Mouse (Mus musculus) lung, embryonic 16.5 days (tissue): ENCODE measurements at regions not wholly inside any gene's neighbourhood (a gene's known extent, or its start where the extent isn't known, plus 50 kb on each side); places are given as distances from the start of the nearest gene placed in this dataset.

Experiments
- ATAC-seq: fragments of 200-750 bp; cut with Nextera tagmentation; 2 replicates; pipeline ENCODE4 v1.8.0; 2017; ENCODE audit warnings: low read depth, mild to moderate bottlenecking, moderate library complexity
- H3K27ac ChIP-seq: fragments of 300-500 bp; sonication (generic); 2 replicates; pipeline ENCODE4 v1.5.1; 2014; ENCODE audit warnings: mild to moderate bottlenecking, control low read depth, low read length
- H3K27me3 ChIP-seq: fragments of 300-500 bp; sonication (generic); 2 replicates; pipeline ENCODE4 v1.6.1; 2014; ENCODE audit warnings: low read depth, low read length, mixed read lengths; ENCODE audit not compliant: control insufficient read depth, insufficient read depth
- H3K36me3 ChIP-seq: fragments of 300-500 bp; sonication (generic); 2 replicates; pipeline ENCODE4 v1.6.1; 2014; ENCODE audit warnings: low read length; ENCODE audit not compliant: control insufficient read depth, insufficient read depth
- H3K4me1 ChIP-seq: fragments of 300-500 bp; sonication (generic); replicated peaks from 2 replicates; pipeline ENCODE4 v1.6.1; 2014; ENCODE audit warnings: low read length, mixed read lengths; ENCODE audit not compliant: control insufficient read depth, insufficient read depth
- H3K4me2 ChIP-seq: fragments of 300-500 bp; sonication (generic); 2 replicates; pipeline ENCODE4 v1.6.1; 2014; ENCODE audit warnings: low read depth, low read length, control low read depth
- H3K4me3 ChIP-seq: fragments of 300-500 bp; sonication (generic); 2 replicates; pipeline ENCODE4 v1.5.1; 2014; ENCODE audit warnings: mild to moderate bottlenecking, low read length, control low read depth
- H3K9ac ChIP-seq: fragments of 300-500 bp; sonication (generic); 2 replicates; pipeline ENCODE4 v1.6.1; 2014; ENCODE audit warnings: low read length, control low read depth
- H3K9me3 ChIP-seq: fragments of 300-500 bp; sonication (generic); 2 replicates; pipeline ENCODE4 v1.6.1; 2016; ENCODE audit warnings: low read length; ENCODE audit not compliant: control insufficient read depth
- WGBS: fragments of 180-500 bp; shearing (Covaris S2); extraction: QIAGEN DNeasy Blood & Tissue Kit; methylation state at CpG from one replicate; pipeline ENCODE4 v1.1.7; 2014; 5-methylcytosine and 5-hydroxymethylcytosine counted together

DNA sequence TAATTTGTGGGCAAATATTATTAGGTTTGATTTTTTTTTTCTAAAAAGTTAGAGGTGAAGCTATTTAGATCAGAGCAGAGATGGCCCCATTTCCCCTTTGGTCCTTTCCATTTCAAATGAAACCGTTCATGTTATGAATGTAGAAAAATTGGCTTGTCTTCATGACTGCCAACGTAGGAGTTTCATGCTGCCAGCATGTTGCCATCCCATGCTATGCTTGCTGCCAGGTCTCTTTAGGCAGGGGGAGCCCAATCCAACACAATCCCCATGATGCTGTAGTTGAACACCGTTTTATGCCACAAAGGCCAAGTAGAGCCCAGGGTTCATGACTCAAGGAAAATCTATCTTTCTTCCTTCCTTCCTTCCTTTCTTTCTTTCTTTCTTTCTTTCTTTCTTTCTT, 259.5 kb downstream of the Abcc12 start:
- no peak overlapping the region for H3K4me3 ChIP-seq
- no peak for ATAC-seq
- no peak overlapping the region for H3K4me2 ChIP-seq
- H3K27me3 ChIP-seq, result no peaks in the 10 kb centered on the region; the same call in 1 of the 2 replicates
- no peaks in the 10 kb centered on the region for H3K4me1 ChIP-seq
- 80% methylated on average over 3 of the region's 3 CpGs for WGBS
- no peaks in the 10 kb centered on the region for H3K9me3 ChIP-seq
- H3K27ac ChIP-seq, result no peak overlapping the region
- H3K36me3 ChIP-seq, result no peaks in the 10 kb centered on the region
- H3K9ac ChIP-seq, result no peak overlapping the region

DNA sequence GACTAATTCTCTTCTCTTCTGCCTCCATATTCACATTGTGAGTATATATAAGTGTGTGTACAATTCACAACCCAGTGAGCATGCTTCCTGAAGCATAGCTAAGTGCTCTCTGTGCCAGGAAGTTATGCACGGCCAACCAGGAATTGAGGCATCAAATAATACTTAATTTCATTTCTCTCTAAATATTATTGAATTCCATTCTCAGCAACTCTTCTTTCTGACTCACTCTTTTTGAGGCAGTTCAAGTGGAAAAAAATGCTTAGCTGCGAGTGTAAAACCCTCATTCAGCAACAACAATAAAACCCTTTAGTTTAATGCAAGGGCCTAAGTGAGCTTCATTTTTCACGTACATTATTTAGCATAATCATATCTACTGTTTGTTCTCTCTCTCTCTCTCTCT, 262.0 kb downstream of the Abcc12 start:
- ATAC-seq, result no peak
- Histone ChIP-seq H3K36me3 (no peaks in the 10 kb centered on the region), H3K4me3 (no peak overlapping the region), H3K4me2 (no peak overlapping the region), H3K27me3 (no peaks in the 10 kb centered on the region), H3K4me1 (no peaks in the 10 kb centered on the region), H3K9ac (no peak overlapping the region), H3K27ac (no peak overlapping the region), H3K9me3 (no peaks in the 10 kb centered on the region)
- WGBS, result 30% methylated on average over 3 of the region's 3 CpGs

DNA sequence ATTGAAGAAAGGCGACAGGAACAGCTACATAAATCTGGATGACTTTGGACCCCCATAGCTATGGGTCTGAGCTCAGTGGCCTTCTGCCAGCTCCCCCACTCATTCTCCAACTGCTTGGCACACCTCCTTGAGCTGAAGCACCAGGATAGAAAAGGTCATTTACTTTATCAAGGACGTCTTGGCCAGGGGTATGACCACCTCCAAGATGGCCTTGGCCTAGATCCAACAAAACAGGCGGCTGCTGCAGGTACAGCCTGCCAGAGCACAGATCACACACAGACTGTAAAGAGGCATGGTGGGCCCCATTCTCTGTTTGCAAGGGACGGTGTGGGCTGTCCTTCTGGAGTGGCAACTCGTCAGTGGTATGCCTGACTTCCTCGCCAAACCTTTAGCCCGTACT, 264.2 kb downstream of the Abcc12 start:
- Histone ChIP-seq H3K27ac (no peak overlapping the region), H3K9ac (no peak overlapping the region), H3K4me1 (no peaks in the 10 kb centered on the region), H3K4me3 (no peak overlapping the region), H3K9me3 (no peaks in the 10 kb centered on the region), H3K27me3 (no peaks in the 10 kb centered on the region), H3K36me3 (no peaks in the 10 kb centered on the region), H3K4me2 (no peak overlapping the region)
- ATAC-seq, result no peak
- 50% methylated on average over 7 of the region's 7 CpGs for WGBS

DNA sequence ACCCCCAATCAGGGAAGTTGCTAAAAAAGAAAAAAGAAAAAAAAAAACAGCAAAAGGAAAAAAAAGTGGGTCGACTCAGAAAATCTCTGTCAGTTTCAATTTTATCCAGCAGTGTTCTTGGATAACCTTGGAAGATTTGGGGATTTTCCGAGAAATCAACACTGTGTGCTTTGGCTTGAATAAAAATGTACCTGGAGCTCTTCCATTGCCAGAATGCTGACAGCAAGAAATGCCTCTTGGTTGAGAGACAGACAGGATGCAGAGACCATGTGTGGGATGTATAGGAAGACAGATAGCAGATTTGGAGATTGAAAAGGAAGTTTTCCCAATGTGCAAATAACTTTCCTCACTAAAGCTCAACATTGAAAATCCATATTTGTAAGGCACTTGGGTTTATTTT, 271.0 kb downstream of the Abcc12 start:
- 68% methylated on average over 2 of the region's 2 CpGs for WGBS
- ATAC-seq, result no peak

DNA sequence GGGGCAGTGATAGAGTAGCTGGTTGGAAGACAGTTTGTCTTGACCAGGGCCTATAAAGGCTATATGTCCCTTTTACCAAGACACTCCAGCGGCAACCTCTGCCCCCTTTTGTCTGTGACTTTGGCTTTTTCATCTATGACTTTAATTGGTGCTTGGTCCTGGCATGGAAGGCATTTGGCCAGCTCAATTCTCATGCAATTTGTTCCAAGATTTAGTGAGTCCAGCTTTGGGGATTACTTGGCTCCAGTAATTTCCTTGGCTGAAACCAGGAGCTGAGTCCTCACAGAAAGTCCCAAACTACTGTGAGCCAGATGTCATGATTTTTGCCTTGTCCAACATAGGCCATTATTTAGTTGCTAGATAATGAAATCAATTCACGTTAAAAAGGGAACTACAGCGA, 273.1 kb downstream of the Abcc12 start:
- 83% methylated on average over 3 of the region's 3 CpGs for WGBS
- Histone ChIP-seq H3K27ac (no peak overlapping the region), H3K4me1 (no peaks in the 10 kb centered on the region), H3K36me3 (no peaks in the 10 kb centered on the region), H3K9me3 (no peaks in the 10 kb centered on the region), H3K4me3 (no peak overlapping the region), H3K4me2 (no peak overlapping the region), H3K27me3 (no peaks in the 10 kb centered on the region), H3K9ac (no peak overlapping the region)
- ATAC-seq, result no peak

More for the DNA sequence above, 271.0 kb downstream of the Abcc12 start:
- Histone ChIP-seq H3K27ac (no peak overlapping the region), H3K9ac (no peak overlapping the region), H3K4me2 (no peak overlapping the region), H3K4me1 (no peaks in the 10 kb centered on the region), H3K36me3 (no peaks in the 10 kb centered on the region), H3K9me3 (no peaks in the 10 kb centered on the region), H3K27me3 (no peaks in the 10 kb centered on the region), H3K4me3 (no peak overlapping the region)

DNA sequence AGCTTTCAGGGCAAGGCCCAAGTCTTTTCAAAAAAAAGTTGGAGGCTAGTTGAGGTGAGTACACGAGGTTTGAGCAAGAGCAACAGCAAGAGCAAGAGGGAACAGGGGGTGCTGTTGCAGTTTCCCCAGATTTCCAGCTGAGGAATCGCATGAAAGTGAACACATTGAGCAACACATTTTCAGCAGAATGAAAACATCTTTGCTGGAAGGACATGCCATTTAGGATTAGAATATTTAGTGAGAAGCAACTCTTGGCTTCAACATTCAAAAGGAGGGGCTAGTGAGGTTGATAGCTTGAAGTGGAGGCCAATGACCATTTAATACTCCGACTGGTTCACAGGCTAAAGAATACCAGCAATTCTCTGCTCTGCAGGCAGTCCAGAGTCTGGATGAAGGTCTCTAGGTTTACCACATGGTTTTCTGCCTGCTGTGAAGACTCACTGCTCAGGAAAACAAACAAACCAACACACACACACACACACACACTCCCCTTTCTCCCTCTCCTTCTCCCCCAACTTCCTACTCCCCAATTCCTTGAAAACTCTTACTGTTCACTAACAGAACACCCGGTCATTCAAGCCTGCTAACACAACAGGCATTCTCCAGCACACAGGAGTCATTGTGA, 278.5 kb downstream of the Abcc12 start:
- WGBS, result 45% methylated on average over 4 of the region's 4 CpGs

DNA sequence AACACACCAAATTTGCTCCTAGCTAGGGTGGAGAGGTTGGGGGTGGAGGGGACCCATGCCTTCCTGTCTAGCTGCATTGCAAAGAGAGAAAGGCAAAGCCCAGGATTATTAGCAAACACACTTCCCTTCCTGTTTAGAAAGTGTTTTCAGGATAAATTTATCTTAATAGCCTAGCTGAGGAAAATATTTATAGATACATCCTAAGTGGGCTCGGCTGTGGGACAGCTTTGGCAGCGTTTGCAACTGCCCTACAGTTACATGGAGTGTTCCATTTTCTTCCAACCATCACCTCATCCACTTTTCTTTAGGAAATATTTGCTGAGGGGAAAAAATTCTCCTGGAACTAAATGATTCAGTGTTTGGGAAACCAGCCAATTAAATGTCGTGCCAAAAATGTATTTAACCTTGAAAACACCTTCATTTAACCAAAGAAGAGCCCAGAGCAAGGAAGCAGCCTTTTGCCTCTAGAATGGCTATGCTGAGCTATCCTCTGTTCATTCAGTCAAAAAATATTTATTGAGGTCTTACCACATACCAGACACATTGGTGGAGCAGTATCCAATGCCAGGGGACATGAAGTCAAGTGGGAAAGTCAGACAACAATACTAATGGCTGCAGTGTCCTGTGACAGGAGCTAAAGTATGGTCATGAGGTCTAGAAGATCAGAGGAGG, 291.6 kb downstream of the Abcc12 start:
- H3K9me3 ChIP-seq, result no peaks in the 10 kb centered on the region; the same call in 1 of the 2 replicates
- H3K4me2 ChIP-seq, result no peak overlapping the region
- 17% methylated on average over 3 of the region's 3 CpGs for WGBS
- H3K27me3 ChIP-seq, result no peaks in the 10 kb centered on the region
- ATAC-seq, result no peak
- H3K4me3 ChIP-seq, result no peak overlapping the region
- H3K27ac ChIP-seq, result no peak overlapping the region
- H3K4me1 ChIP-seq, result no peaks in the 10 kb centered on the region
- H3K36me3 ChIP-seq, result no peaks in the 10 kb centered on the region
- H3K9ac ChIP-seq, result no peak overlapping the region

More for the DNA sequence above, 278.5 kb downstream of the Abcc12 start:
- ATAC-seq, result no peak
- Histone ChIP-seq H3K4me1 (no peaks in the 10 kb centered on the region), H3K27ac (no peak overlapping the region), H3K9me3 (no peaks in the 10 kb centered on the region), H3K36me3 (no peaks in the 10 kb centered on the region), H3K4me2 (no peak overlapping the region), H3K9ac (no peak overlapping the region), H3K4me3 (no peak overlapping the region), H3K27me3 (no peaks in the 10 kb centered on the region)

DNA sequence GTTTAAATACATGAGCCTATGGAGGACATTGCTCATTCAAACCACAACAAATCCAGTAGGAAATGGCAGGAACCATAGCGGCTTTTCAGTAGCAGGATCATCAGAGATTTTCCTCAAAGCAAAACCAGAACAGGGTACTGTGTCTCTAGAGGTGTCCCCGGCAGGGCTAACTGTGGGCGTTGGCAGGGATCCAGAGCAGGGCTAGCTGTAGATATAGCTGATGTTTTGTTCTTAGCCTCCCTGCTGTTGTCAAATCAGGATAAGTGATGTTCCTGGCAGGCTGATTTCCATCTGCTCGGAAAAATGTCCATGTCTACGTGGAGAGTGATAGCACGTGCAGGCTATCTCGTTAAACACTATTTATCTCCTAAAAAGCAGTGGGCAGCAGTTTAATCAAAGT, 297.6 kb downstream of the Abcc12 start:
- H3K4me1 ChIP-seq, result no peaks in the 10 kb centered on the region
- 36% methylated on average over 7 of the region's 7 CpGs for WGBS
- no peaks in the 10 kb centered on the region; the same call in 1 of the 2 replicates for H3K9me3 ChIP-seq
- ATAC-seq, result no peak
- no peak overlapping the region for H3K9ac ChIP-seq
- no peak overlapping the region for H3K4me2 ChIP-seq
- no peaks in the 10 kb centered on the region for H3K27me3 ChIP-seq
- H3K4me3 ChIP-seq, result no peak overlapping the region
- H3K36me3 ChIP-seq, result no peaks in the 10 kb centered on the region
- H3K27ac ChIP-seq, result no peak overlapping the region

DNA sequence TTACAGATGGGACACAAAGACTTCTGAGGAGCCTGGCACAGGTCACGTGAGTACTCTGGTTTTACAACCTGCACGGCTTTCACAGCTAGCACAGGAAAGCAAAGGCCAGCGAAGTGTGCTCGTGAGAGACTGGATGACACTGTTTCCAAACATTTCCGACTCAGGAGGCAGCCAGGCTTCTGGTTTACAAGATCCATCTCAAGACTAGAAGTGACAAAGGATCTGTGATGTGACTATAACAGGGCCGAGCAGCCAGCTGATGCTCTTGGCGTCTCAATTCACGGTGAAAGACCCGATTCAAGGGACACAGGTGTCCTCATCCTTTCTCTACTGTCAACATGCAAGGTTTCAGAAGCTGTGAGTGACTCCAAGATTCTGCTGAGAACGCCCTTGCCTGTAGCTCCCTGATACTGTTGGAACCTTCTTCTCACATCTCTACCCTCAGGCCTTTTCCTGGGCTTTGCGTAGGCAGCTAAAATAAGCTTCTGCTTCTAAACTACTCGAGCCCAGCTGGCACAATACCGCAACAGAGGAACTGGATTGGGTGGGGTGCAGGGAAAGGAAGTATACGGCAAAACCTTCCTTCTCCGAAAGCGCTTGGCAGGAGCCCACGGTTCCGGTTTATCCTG, 300.3 kb downstream of the Abcc12 start:
- Histone ChIP-seq H3K4me3 (no peak overlapping the region), H3K27me3 (no peaks in the 10 kb centered on the region), H3K36me3 (no peaks in the 10 kb centered on the region), H3K4me2 (no peak overlapping the region), H3K4me1 (no peaks in the 10 kb centered on the region), H3K9me3 (no peaks in the 10 kb centered on the region; the same call in 1 of the 2 replicates), H3K9ac (no peak overlapping the region), H3K27ac (no peak overlapping the region)
- 61% methylated on average over 18 of the region's 18 CpGs for WGBS
- no peak for ATAC-seq
